Comparison of ENCODE assay signal across 27 mouse cellular contexts in the genomic region with DNA sequence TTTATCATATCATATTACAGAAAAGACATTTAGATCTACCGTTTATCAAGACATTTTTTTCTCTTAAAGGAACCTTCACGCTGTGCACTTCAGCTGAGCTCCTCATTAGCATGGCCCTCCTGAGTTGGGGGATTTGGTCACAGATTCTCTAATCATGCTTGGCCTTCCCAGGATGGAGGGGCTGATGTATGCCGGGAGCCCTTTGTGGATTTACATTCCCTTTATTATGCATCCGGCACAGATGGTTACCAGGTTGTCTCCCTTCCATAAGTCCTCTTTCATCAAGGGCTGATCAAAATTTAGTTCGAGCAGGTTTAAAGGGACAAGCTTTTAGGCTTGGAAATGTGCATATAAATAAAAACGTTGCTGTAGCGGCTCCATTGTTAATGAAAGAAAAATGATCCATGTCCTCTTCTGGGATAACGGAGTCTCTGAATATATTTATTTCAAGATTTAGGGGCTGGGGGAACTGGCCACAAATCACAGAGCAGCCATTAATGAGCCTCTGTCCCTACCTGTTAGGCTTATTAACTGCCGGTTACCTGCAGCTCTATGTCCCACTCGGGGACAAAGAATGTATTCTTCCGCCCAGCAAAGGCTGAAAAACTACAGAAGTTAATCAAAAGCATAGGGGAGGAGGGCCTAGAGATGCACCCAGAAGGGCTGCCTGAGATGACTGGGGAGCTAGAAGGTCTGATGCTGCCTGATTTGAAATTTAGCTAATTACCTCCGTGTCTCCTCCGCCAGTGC. TPM values are rescaled to one million over a fixed set of nuclear protein-coding genes. Genes with fewer than 3 reads are reported as not detected.
DNase-seq lines count a peak whose midpoint lies in the region; ATAC-seq lines count a peak whose summit lies in the region.
"Had no signal": no experiment of that assay in that cellular context is flagged by ENCODE, and none has a peak within 500 bp of the region (broad histone marks: within the 10 kb centered on the region; RNA-seq: fewer than 3 reads in every experiment).

No protein-coding gene starts in this region.

- no peak overlapping the region for H3K9ac ChIP-seq in forebrain, embryonic 12.5 days
- no peak overlapping the region for H3K9ac ChIP-seq in neural tube, embryonic 13.5 days
- H3K9ac ChIP-seq in neural tube, embryonic 15.5 days (replicated peaks) = no peak overlapping the region
- H3K9ac ChIP-seq in hindbrain, embryonic 16.5 days (ENCODE audit: low read depth, low read length) = no peak overlapping the region
- H3K9ac ChIP-seq in neural tube, embryonic 14.5 days (replicated peaks; ENCODE audit: low read depth, low read length) = 0 out of 2 replicates have a peak overlapping the region, but pooled peaks have one; percentile 1
- H3K9ac ChIP-seq: hindbrain, embryonic 15.5 days; liver, embryonic 15.5 days had no signal

- no peak for DNase-seq in forebrain, embryonic 10.5 days (ENCODE audit: extremely low spot score, low spot score)
- no peak for DNase-seq in gastrocnemius, postnatal 25 days
- DNase-seq in left cerebral cortex, adult 8-10 months (ENCODE audit: low spot score in 2 of 2) = no peak
- DNase-seq: adrenal gland, adult 2 months; cerebellum, adult 9-10 months; spleen, adult 18-20 months; thymus, postnatal 25 days had no signal

- 0 out of 2 replicates have a peak overlapping the region, but pooled peaks have one; percentile 19 for H3K27ac ChIP-seq in forebrain, embryonic 12.5 days
- no peak overlapping the region for H3K27ac ChIP-seq in forebrain, embryonic 10.5 days
- peak overlapping the region; percentile 20; the same call in 1 of the 2 replicates for H3K27ac ChIP-seq in neural tube, embryonic 13.5 days (replicated peaks)
- H3K27ac ChIP-seq in neural tube, embryonic 15.5 days (replicated peaks) = no peak overlapping the region
- no peak overlapping the region for H3K27ac ChIP-seq in hindbrain, embryonic 16.5 days (ENCODE audit: low read depth, low read length)
- no peak overlapping the region; the same call in 1 of the 2 replicates for H3K27ac ChIP-seq in neural tube, embryonic 14.5 days (ENCODE audit: low read depth, low read length)
- H3K27ac ChIP-seq: hindbrain, embryonic 15.5 days; liver, embryonic 15.5 days; macrophage had no signal

- no peaks in the 10 kb centered on the region for H3K36me3 ChIP-seq in forebrain, embryonic 12.5 days (replicated peaks)
- no peaks in the 10 kb centered on the region for H3K36me3 ChIP-seq in forebrain, embryonic 10.5 days (replicated peaks)
- no peaks in the 10 kb centered on the region for H3K36me3 ChIP-seq in neural tube, embryonic 13.5 days
- H3K36me3 ChIP-seq in neural tube, embryonic 15.5 days = no peaks in the 10 kb centered on the region
- no peaks in the 10 kb centered on the region for H3K36me3 ChIP-seq in hindbrain, embryonic 16.5 days (ENCODE audit: control insufficient read depth, insufficient read depth, low read length)
- H3K36me3 ChIP-seq in neural tube, embryonic 14.5 days (ENCODE audit: control insufficient read depth, insufficient read depth, low read length) = no peaks in the 10 kb centered on the region
- H3K36me3 ChIP-seq: hindbrain, embryonic 15.5 days; liver, embryonic 15.5 days had no signal

- no peak overlapping the region for H3K4me3 ChIP-seq in forebrain, embryonic 12.5 days (replicated peaks)
- H3K4me3 ChIP-seq in forebrain, embryonic 10.5 days = no peak overlapping the region
- H3K4me3 ChIP-seq in neural tube, embryonic 13.5 days = no peak overlapping the region
- H3K4me3 ChIP-seq in neural tube, embryonic 15.5 days (replicated peaks) = no peak overlapping the region
- no peak overlapping the region for H3K4me3 ChIP-seq in hindbrain, embryonic 16.5 days (ENCODE audit: low read length)
- H3K4me3 ChIP-seq in neural tube, embryonic 14.5 days (ENCODE audit: low read depth, low read length) = no peak overlapping the region
- H3K4me3 ChIP-seq: hindbrain, embryonic 15.5 days; liver, embryonic 15.5 days had no signal

- H3K9me3 ChIP-seq in forebrain, embryonic 12.5 days = no peaks in the 10 kb centered on the region
- no peaks in the 10 kb centered on the region for H3K9me3 ChIP-seq in forebrain, embryonic 10.5 days
- no peaks in the 10 kb centered on the region for H3K9me3 ChIP-seq in neural tube, embryonic 13.5 days
- no peaks in the 10 kb centered on the region for H3K9me3 ChIP-seq in neural tube, embryonic 15.5 days (replicated peaks)
- no peaks in the 10 kb centered on the region for H3K9me3 ChIP-seq in hindbrain, embryonic 16.5 days (ENCODE audit: control insufficient read depth, low read length)
- no peaks in the 10 kb centered on the region for H3K9me3 ChIP-seq in neural tube, embryonic 14.5 days (ENCODE audit: control insufficient read depth, low read length)
- H3K9me3 ChIP-seq: hindbrain, embryonic 15.5 days; liver, embryonic 15.5 days had no signal

- no peaks in the 10 kb centered on the region for H3K27me3 ChIP-seq in forebrain, embryonic 12.5 days
- H3K27me3 ChIP-seq in forebrain, embryonic 10.5 days (ENCODE audit: poor library complexity, severe bottlenecking) = peaks cover 31% of the 10 kb centered on the region
- H3K27me3 ChIP-seq in neural tube, embryonic 13.5 days = no peaks in the 10 kb centered on the region
- no peaks in the 10 kb centered on the region for H3K27me3 ChIP-seq in neural tube, embryonic 15.5 days (replicated peaks)
- no peaks in the 10 kb centered on the region for H3K27me3 ChIP-seq in hindbrain, embryonic 16.5 days (replicated peaks; ENCODE audit: control insufficient read depth, insufficient read depth, low read length)
- no peaks in the 10 kb centered on the region for H3K27me3 ChIP-seq in neural tube, embryonic 14.5 days (ENCODE audit: control insufficient read depth, insufficient read depth, low read length)
- H3K27me3 ChIP-seq: hindbrain, embryonic 15.5 days; liver, embryonic 15.5 days had no signal

- ATAC-seq in forebrain, embryonic 12.5 days (ENCODE audit: low FRiP score) = no peak
- peak; percentile 59 for ATAC-seq in neural tube, embryonic 13.5 days (ENCODE audit: low read depth)
- no peak; the same call in 1 of the 2 replicates for ATAC-seq in neural tube, embryonic 15.5 days (ENCODE audit: low FRiP score)
- ATAC-seq in hindbrain, embryonic 16.5 days = no peak
- peak; percentile 58; the same call in 1 of the 2 replicates for ATAC-seq in neural tube, embryonic 14.5 days (ENCODE audit: low read depth)
- ATAC-seq: intestine, postnatal 0 days had no signal

- H3K4me1 ChIP-seq in forebrain, embryonic 12.5 days = peaks cover 10% of the 10 kb centered on the region; the same call in 1 of the 2 replicates
- peaks cover 16% of the 10 kb centered on the region for H3K4me1 ChIP-seq in forebrain, embryonic 10.5 days
- H3K4me1 ChIP-seq in neural tube, embryonic 13.5 days (replicated peaks) = peaks cover 16% of the 10 kb centered on the region
- peaks cover 9% of the 10 kb centered on the region; the same call in 1 of the 2 replicates for H3K4me1 ChIP-seq in neural tube, embryonic 15.5 days
- peaks cover 6% of the 10 kb centered on the region for H3K4me1 ChIP-seq in hindbrain, embryonic 16.5 days (ENCODE audit: control insufficient read depth, insufficient read depth, low read depth, low read length)
- H3K4me1 ChIP-seq in neural tube, embryonic 14.5 days (ENCODE audit: control insufficient read depth, insufficient read depth, low read length) = peaks cover 3% of the 10 kb centered on the region; the same call in 1 of the 2 replicates
- H3K4me1 ChIP-seq: liver, embryonic 15.5 days had no signal

- WGBS in forebrain, embryonic 12.5 days = 53% methylated on average over 13 of the region's 13 CpGs
- WGBS in forebrain, embryonic 10.5 days = 78% methylated on average over 13 of the region's 13 CpGs
- 35% methylated on average over 13 of the region's 13 CpGs for WGBS in neural tube, embryonic 13.5 days
- 35% methylated on average over 13 of the region's 13 CpGs for WGBS in neural tube, embryonic 15.5 days
- WGBS in hindbrain, embryonic 16.5 days = 44% methylated on average over 13 of the region's 13 CpGs
- 40% methylated on average over 13 of the region's 13 CpGs for WGBS in neural tube, embryonic 14.5 days

- H3K4me2 ChIP-seq in forebrain, embryonic 12.5 days = no peak overlapping the region
- no peak overlapping the region for H3K4me2 ChIP-seq in neural tube, embryonic 13.5 days
- H3K4me2 ChIP-seq in neural tube, embryonic 15.5 days = no peak overlapping the region
- 0 out of 2 replicates have a peak overlapping the region, but pooled peaks have one; percentile 5 for H3K4me2 ChIP-seq in hindbrain, embryonic 16.5 days (ENCODE audit: low read length)
- H3K4me2 ChIP-seq in neural tube, embryonic 14.5 days (ENCODE audit: low read depth, low read length) = no peak overlapping the region; the same call in 1 of the 2 replicates
- H3K4me2 ChIP-seq: hindbrain, embryonic 15.5 days; liver, embryonic 15.5 days had no signal

RNA-seq across cellular contexts. Expression of gene 4930583I09Rik, which starts 31.3 kb away (rescaled TPM):
- polyA plus RNA-seq in forebrain, embryonic 12.5 days (2016; fragmentation: Nextera tagmentation; extraction: Ambion mirVana) = not detected in 2 replicates
- polyA plus RNA-seq in forebrain, embryonic 10.5 days (2016; fragmentation: Nextera tagmentation; extraction: Ambion mirVana) = not detected in 2 replicates
- not detected in 2 replicates for polyA plus RNA-seq in neural tube, embryonic 13.5 days (2015; fragmentation: Nextera tagmentation; extraction: Ambion mirVana)
- polyA plus RNA-seq in neural tube, embryonic 15.5 days (2015; fragmentation: Nextera tagmentation; extraction: Ambion mirVana) = not detected in 2 replicates
- polyA plus RNA-seq in hindbrain, embryonic 16.5 days (2015; fragmentation: Nextera tagmentation; extraction: Ambion mirVana) = not detected in 2 replicates
- polyA plus RNA-seq in neural tube, embryonic 14.5 days (2014; fragmentation: Nextera tagmentation; extraction: Ambion mirVana) = not detected in 2 replicates
- total RNA-seq in gastrocnemius, postnatal 25 days (2021) = not detected
- total RNA-seq in left cerebral cortex, adult 8-10 months (2022) = not detected
- total RNA-seq: adrenal gland, adult 2 months; gastrocnemius, adult 8-10 months; heart, adult 8-10 months; layer of hippocampus, postnatal 10 days; left cerebral cortex, postnatal 25 days had no signal
- polyA plus RNA-seq: adrenal gland, adult 2 months; cortical plate, adult 2 months; heart, postnatal 0 days; hindbrain, embryonic 15.5 days; intestine, postnatal 0 days; kidney, embryonic 16.5 days; large intestine, adult 2 months; limb, embryonic 14.5 days; liver, embryonic 15.5 days; lung, embryonic 16.5 days; macrophage; neural tube, embryonic 11.5 days had no signal

Comparison
In these comparisons a context has a peak if more than half of its experiments do, and no peak if none do; other contexts are left out.
1. ATAC-seq: peak in neural tube, embryonic 13.5 days (single experiment) and neural tube, embryonic 14.5 days (single experiment); none in forebrain, embryonic 12.5 days (single experiment), neural tube, embryonic 15.5 days (single experiment) and hindbrain, embryonic 16.5 days (single experiment).
2. H3K27ac ChIP-seq: peak in forebrain, embryonic 12.5 days (single experiment) and neural tube, embryonic 13.5 days (single experiment); none in forebrain, embryonic 10.5 days (single experiment), neural tube, embryonic 15.5 days (single experiment), hindbrain, embryonic 16.5 days (single experiment) and neural tube, embryonic 14.5 days (single experiment).